ENCODE assay signal across 10 mouse cellular contexts in genomic region chr5:64314288-64315052, GRCm38 (mm10).
DNase-seq lines count a peak whose midpoint lies in the region; ATAC-seq and TF ChIP-seq lines count a peak whose summit lies in the region.
"Had no signal": no experiment of that assay in that cellular context is flagged by ENCODE, and none has a peak within 500 bp of the region (broad histone marks: within the 10 kb centered on the region; RNA-seq: fewer than 3 reads in every experiment).

No protein-coding gene starts in this region.

- 30% methylated on average over 6 of the region's 6 CpGs for WGBS in intestine, embryonic 14.5 days
- 26% methylated on average over 6 of the region's 6 CpGs for WGBS in intestine, postnatal 0 days
- 19% methylated on average over 6 of the region's 6 CpGs for WGBS in hindbrain, postnatal 0 days
- 17% methylated on average over 6 of the region's 6 CpGs for WGBS in midbrain, postnatal 0 days

- ATAC-seq in intestine, embryonic 14.5 days (replicated peaks; ENCODE audit: low FRiP score, low TSS enrichment, low read depth), result no peak
- ATAC-seq in intestine, postnatal 0 days, result no peak
- ATAC-seq in hindbrain, postnatal 0 days, result peak; percentile 74
- ATAC-seq in midbrain, postnatal 0 days (ENCODE audit: low FRiP score), result no peak

- TF ChIP-seq CTCF in intestine, postnatal 0 days (IDR thresholded peaks at IDR 0.05; ENCODE audit: low read depth), result no peak
- no peak for TF ChIP-seq CTCF in hindbrain, postnatal 0 days (IDR thresholded peaks at IDR 0.05; ENCODE audit: low read depth)
- no peak for TF ChIP-seq CTCF in midbrain, postnatal 0 days (IDR thresholded peaks at IDR 0.05)

- no peak overlapping the region for H3K4me3 ChIP-seq in intestine, embryonic 14.5 days (ENCODE audit: low read depth, low read length)
- no peak overlapping the region for H3K4me3 ChIP-seq in intestine, postnatal 0 days (ENCODE audit: low read depth, low read length)
- H3K4me3 ChIP-seq in hindbrain, postnatal 0 days (ENCODE audit: low read length), result no peak overlapping the region
- no peak overlapping the region for H3K4me3 ChIP-seq in midbrain, postnatal 0 days (ENCODE audit: low read depth, low read length)

- H3K9me3 ChIP-seq in intestine, embryonic 14.5 days (ENCODE audit: control insufficient read depth, low read length), result no peaks in the 10 kb centered on the region
- no peaks in the 10 kb centered on the region for H3K9me3 ChIP-seq in intestine, postnatal 0 days (ENCODE audit: control insufficient read depth)
- H3K9me3 ChIP-seq in hindbrain, postnatal 0 days (ENCODE audit: low read length), result no peaks in the 10 kb centered on the region
- H3K9me3 ChIP-seq in midbrain, postnatal 0 days (ENCODE audit: low read length), result no peaks in the 10 kb centered on the region

- peaks cover 6% of the 10 kb centered on the region; the same call in 1 of the 2 replicates for H3K4me1 ChIP-seq in intestine, embryonic 14.5 days (replicated peaks; ENCODE audit: control insufficient read depth, insufficient read depth, low read length)
- H3K4me1 ChIP-seq in intestine, postnatal 0 days (replicated peaks; ENCODE audit: control insufficient read depth, insufficient read depth, low read length), result no peaks in the 10 kb centered on the region
- peaks cover 7% of the 10 kb centered on the region; the same call in 1 of the 2 replicates for H3K4me1 ChIP-seq in hindbrain, postnatal 0 days (ENCODE audit: insufficient read depth, low read length)
- H3K4me1 ChIP-seq in midbrain, postnatal 0 days (ENCODE audit: insufficient read depth, low read length), result 0 out of 2 replicates have a peak, but pooled peaks cover 7% of the 10 kb centered on the region

- no peak overlapping the region for H3K4me2 ChIP-seq in intestine, embryonic 14.5 days (ENCODE audit: low read length)
- no peak overlapping the region for H3K4me2 ChIP-seq in intestine, postnatal 0 days (replicated peaks; ENCODE audit: low read depth)
- no peak overlapping the region for H3K4me2 ChIP-seq in hindbrain, postnatal 0 days (ENCODE audit: low read depth, low read length)
- H3K4me2 ChIP-seq in midbrain, postnatal 0 days (ENCODE audit: low read depth, low read length, poor library complexity, severe bottlenecking), result no peak overlapping the region

- H3K36me3 ChIP-seq in intestine, embryonic 14.5 days (ENCODE audit: control insufficient read depth, insufficient read depth, low read length), result peaks cover 28% of the 10 kb centered on the region
- H3K36me3 ChIP-seq in intestine, postnatal 0 days (ENCODE audit: control insufficient read depth, insufficient read depth), result peaks cover 64% of the 10 kb centered on the region
- 0 out of 2 replicates have a peak, but pooled peaks cover 6% of the 10 kb centered on the region for H3K36me3 ChIP-seq in hindbrain, postnatal 0 days (ENCODE audit: insufficient read depth, low read length)
- no peaks in the 10 kb centered on the region for H3K36me3 ChIP-seq in midbrain, postnatal 0 days (ENCODE audit: insufficient read depth, low read length)

- H3K9ac ChIP-seq in intestine, embryonic 14.5 days (ENCODE audit: low read length), result no peak overlapping the region
- no peak overlapping the region; the same call in 1 of the 2 replicates for H3K9ac ChIP-seq in intestine, postnatal 0 days (ENCODE audit: low read depth, low read length)
- H3K9ac ChIP-seq in hindbrain, postnatal 0 days (replicated peaks; ENCODE audit: low read length), result 0 out of 2 replicates have a peak overlapping the region, but pooled peaks have one; percentile 17
- H3K9ac ChIP-seq in midbrain, postnatal 0 days (replicated peaks; ENCODE audit: low read length, poor library complexity, severe bottlenecking), result no peak overlapping the region

- no peaks in the 10 kb centered on the region for H3K27me3 ChIP-seq in intestine, embryonic 14.5 days (replicated peaks; ENCODE audit: control insufficient read depth, insufficient read depth, low read length)
- H3K27me3 ChIP-seq in intestine, postnatal 0 days (replicated peaks; ENCODE audit: control insufficient read depth, insufficient read depth, low read length), result no peaks in the 10 kb centered on the region
- no peaks in the 10 kb centered on the region for H3K27me3 ChIP-seq in hindbrain, postnatal 0 days (ENCODE audit: insufficient read depth, low read length)
- no peaks in the 10 kb centered on the region for H3K27me3 ChIP-seq in midbrain, postnatal 0 days (ENCODE audit: insufficient read depth, low read length)

- peak overlapping the region; percentile 12; the same call in 1 of the 2 replicates for H3K27ac ChIP-seq in intestine, embryonic 14.5 days (ENCODE audit: low read depth)
- H3K27ac ChIP-seq in intestine, postnatal 0 days (ENCODE audit: low read depth, low read length), result no peak overlapping the region
- peak overlapping the region; percentile 59; the same call in 1 of the 2 replicates for H3K27ac ChIP-seq in hindbrain, postnatal 0 days
- H3K27ac ChIP-seq in midbrain, postnatal 0 days (ENCODE audit: low read depth, low read length), result peak overlapping the region; percentile 57; the same call in 1 of the 2 replicates

- no peak for DNase-seq in intestine, embryonic 14.5 days (ENCODE audit: low spot score)
- peak; percentile 14 for DNase-seq in brain, embryonic 18.5 days (ENCODE audit: low read depth, low spot score)
- peak; percentile 55 for DNase-seq in hindbrain, postnatal 0 days (ENCODE audit: low spot score)
- DNase-seq in midbrain, postnatal 0 days (ENCODE audit: low spot score), result peak; percentile 60
- DNase-seq in heart, postnatal 4 days, result no peak
- no peak for DNase-seq in cerebellum, adult 18-20 months
- no peak for DNase-seq in testis, postnatal 10 days (ENCODE audit: low spot score)
- DNase-seq: cerebellum, postnatal 14 days; thymus, adult 18-20 months had no signal

Comparison
In these comparisons a context has a peak if more than half of its experiments do, and no peak if none do; other contexts are left out.
1. DNase-seq: peak in brain, embryonic 18.5 days (single experiment), hindbrain, postnatal 0 days (single experiment) and midbrain, postnatal 0 days (single experiment); none in intestine, embryonic 14.5 days (single experiment), heart, postnatal 4 days (single experiment), cerebellum, adult 18-20 months (0 of 2) and testis, postnatal 10 days (single experiment).